Mouse (Mus musculus): ENCODE data around the gene Zfp273.

GRCm38 (mm10) chr13:67843775-67844118 lies 30.2 kb downstream of the Zfp273 start:
- no peak for TF ChIP-seq CTCF (IDR thresholded peaks at IDR 0.05; ENCODE audit: low read depth, low read length)
- no peak for TF ChIP-seq GATA1 (IDR thresholded peaks at IDR 0.05; ENCODE audit: borderline replicate concordance, low read length)

Measured in G1E (cell line).